Mouse (Mus musculus) stomach, postnatal 0 days (tissue): ENCODE measurements around the gene Gas7. TPM values are rescaled to one million over a fixed set of nuclear protein-coding genes. Genes with fewer than 3 reads are reported as not detected.
A peak's percentile ranks its signal among the peaks of the same experiment; 100 is the strongest.

ENCODE experiments used
- ATAC-seq: fragments of 200-750 bp; cut with Nextera tagmentation; 2 replicates; pipeline ENCODE4 v1.8.0; 2017; ENCODE audit not compliant: low FRiP score, low TSS enrichment
- DNase-seq: peaks from one replicate; pipeline ENCODE4 v3.0.0-alpha.2; 2016; ENCODE audit warnings: low spot score
- H3K27ac ChIP-seq: fragments of 300-500 bp; sonication (generic); replicated peaks from 2 replicates; pipeline ENCODE4 v1.5.1; 2014; ENCODE audit warnings: mild to moderate bottlenecking, control low read depth
- H3K27me3 ChIP-seq: fragments of 300-500 bp; sonication (generic); 2 replicates; pipeline ENCODE4 v1.6.1; 2014; ENCODE audit warnings: low read length; ENCODE audit not compliant: control insufficient read depth, insufficient read depth
- H3K36me3 ChIP-seq: fragments of 300-500 bp; sonication (generic); 2 replicates; pipeline ENCODE4 v1.6.1; 2014; ENCODE audit warnings: low read length, mixed read lengths; ENCODE audit not compliant: control insufficient read depth, insufficient read depth
- H3K4me1 ChIP-seq: fragments of 300-500 bp; sonication (generic); replicated peaks from 2 replicates; pipeline ENCODE4 v1.6.1; 2014; ENCODE audit warnings: antibody characterized with exemption; ENCODE audit not compliant: control insufficient read depth, insufficient read depth
- H3K4me2 ChIP-seq: fragments of 300-500 bp; sonication (generic); replicated peaks from 2 replicates; pipeline ENCODE4 v1.6.1; 2014; ENCODE audit warnings: low read depth, mild to moderate bottlenecking, control low read depth, moderate library complexity
- H3K4me3 ChIP-seq: fragments of 300-500 bp; sonication (generic); 2 replicates; pipeline ENCODE4 v1.5.1; 2014; ENCODE audit warnings: low read depth, low read length, control low read depth
- H3K9ac ChIP-seq: fragments of 300-500 bp; sonication (generic); 2 replicates; pipeline ENCODE4 v1.6.1; 2014; ENCODE audit warnings: mild to moderate bottlenecking, low read length, control low read depth, mixed read lengths
- H3K9me3 ChIP-seq: fragments of 300-500 bp; sonication (generic); 2 replicates; pipeline ENCODE4 v1.6.1; 2016; ENCODE audit warnings: low read length; ENCODE audit not compliant: control insufficient read depth
- CTCF ChIP-seq: IDR thresholded peaks from 2 replicates; pipeline ENCODE4 v1.5.1; 2016; ENCODE audit warnings: antibody characterized with exemption, low read depth, mild to moderate bottlenecking, moderate library complexity
- EP300 ChIP-seq: optimal IDR thresholded peaks from 2 replicates; pipeline ENCODE3; 2016; ENCODE audit warnings: antibody characterized with exemption
- WGBS: fragments of 180-500 bp; shearing (Covaris S2); extraction: QIAGEN DNeasy Blood & Tissue Kit; methylation state at CpG from one replicate; pipeline ENCODE4 v1.1.7; 2014; 5-methylcytosine and 5-hydroxymethylcytosine counted together
- polyA plus RNA-seq: library from polyadenylated mRNA; unstranded; fragments of >200 nt; fragmentation: Nextera tagmentation; extraction: Ambion mirVana; gene quantifications from 2 replicates; pipeline ENCODE4 v1.2.1, GENCODE M21; 2015

Gas7 gene
- polyA plus RNA-seq, 1 experiment from 2014 or later, result 18.3 TPM

DNA sequence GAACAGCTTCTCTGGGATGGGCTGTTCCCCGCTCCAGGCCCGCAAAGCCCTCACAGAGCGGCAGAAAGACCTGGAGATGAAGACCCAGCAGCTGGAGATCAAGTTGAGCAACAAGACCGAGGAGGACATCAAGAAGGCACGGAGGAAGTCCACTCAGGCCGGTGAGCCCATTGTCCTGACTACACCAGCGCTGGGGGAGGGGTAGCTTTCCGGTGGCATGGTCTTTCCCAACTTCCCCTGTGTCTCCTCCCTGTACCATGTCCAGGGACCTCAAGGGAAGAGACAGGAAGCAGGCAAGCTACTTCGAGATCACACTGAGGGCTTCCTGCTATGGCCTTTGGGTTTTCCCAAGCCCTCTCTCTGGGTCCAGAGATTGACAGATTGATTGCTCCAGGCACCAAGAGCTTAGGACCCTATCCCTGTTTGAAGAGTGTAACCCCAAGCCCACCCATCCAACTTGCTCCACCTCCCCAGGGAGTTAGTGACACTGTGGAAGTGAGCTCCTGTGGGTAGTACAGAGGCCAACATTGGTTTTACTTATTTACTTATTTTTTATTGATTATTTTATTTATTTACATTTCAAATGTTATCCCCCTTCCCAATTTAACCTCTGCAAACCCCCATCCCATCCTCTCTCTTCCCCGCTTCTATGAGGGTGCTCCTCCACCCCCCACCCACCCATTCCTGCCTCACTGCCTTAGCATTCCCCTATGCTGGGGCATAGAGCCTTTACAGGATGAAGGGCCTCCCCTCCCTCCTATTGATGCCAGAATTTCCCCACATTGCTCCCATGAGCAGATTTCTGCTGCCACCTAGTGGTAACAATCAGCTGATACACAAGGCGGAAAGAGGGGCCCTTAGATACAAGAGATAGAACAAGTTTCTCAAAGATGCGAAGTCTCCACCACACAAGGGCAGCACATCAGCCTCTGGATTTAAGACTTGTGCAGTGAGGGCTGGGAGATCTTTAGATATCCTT is 220.6 kb downstream of the Gas7 start:
- WGBS, result 60% methylated on average over 12 of the region's 12 CpGs
- DNase-seq (peak; percentile 39), ATAC-seq (peak; percentile 42; the same call in 1 of the 2 replicates)
- no peak overlapping the region for H3K4me2 ChIP-seq
- no peak overlapping the region for H3K27ac ChIP-seq
- H3K27me3 ChIP-seq, result no peaks in the 10 kb centered on the region
- no peak overlapping the region for H3K4me3 ChIP-seq
- no peak overlapping the region for H3K9ac ChIP-seq
- no peaks in the 10 kb centered on the region for H3K36me3 ChIP-seq
- H3K9me3 ChIP-seq, result no peaks in the 10 kb centered on the region
- peak; percentile 98 for TF ChIP-seq CTCF
- no peak for TF ChIP-seq EP300
- H3K4me1 ChIP-seq, result no peaks in the 10 kb centered on the region

DNA sequence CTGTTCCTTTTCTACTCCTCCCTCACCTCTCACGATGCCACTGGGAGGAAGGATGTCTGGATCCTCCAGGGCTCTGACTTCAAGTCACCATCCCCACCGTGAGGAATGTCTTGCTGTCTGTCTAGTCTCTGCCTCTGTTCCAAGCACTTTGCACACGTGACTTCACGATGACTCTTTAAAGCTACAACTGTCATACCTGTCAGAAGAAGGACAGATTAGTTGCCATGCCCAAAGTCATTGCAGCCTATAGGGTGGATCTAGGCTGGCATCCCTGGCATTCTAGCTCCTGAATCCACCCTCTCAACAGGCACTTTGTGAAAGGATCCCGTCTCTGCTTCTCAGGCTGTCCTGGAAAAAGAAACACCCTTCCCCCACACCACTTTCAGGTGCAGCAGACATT is 224.1 kb downstream of the Gas7 start:
- Histone ChIP-seq H3K36me3 (no peaks in the 10 kb centered on the region), H3K9me3 (no peaks in the 10 kb centered on the region), H3K27ac (no peak overlapping the region), H3K4me3 (no peak overlapping the region), H3K27me3 (no peaks in the 10 kb centered on the region), H3K4me2 (no peak overlapping the region), H3K9ac (no peak overlapping the region), H3K4me1 (no peaks in the 10 kb centered on the region)
- DNase-seq (no peak), ATAC-seq (no peak)
- TF ChIP-seq EP300 (no peak), CTCF (no peak)
- 59% methylated on average over 5 of the region's 5 CpGs for WGBS

DNA sequence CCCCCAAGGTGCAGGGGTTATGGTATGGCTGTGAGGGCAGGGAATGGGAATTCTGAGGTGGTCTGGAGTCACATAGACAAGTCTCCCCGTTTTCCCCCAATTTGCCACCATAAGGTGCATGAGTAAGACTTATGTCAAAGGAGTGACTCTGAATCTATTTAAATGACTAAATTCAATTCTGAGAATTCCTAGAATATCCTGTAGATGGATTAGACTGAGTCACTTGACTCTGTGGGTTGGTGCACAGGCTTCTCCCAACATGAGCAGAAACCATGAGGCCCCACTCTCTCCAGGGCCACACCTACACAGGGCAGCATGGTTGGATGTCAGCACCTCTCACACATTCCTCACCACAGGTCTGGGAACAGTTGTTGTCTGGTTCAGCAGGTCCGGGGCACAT is 224.7 kb downstream of the Gas7 start:
- WGBS, result 83% methylated on average over 2 of the region's 2 CpGs

DNA sequence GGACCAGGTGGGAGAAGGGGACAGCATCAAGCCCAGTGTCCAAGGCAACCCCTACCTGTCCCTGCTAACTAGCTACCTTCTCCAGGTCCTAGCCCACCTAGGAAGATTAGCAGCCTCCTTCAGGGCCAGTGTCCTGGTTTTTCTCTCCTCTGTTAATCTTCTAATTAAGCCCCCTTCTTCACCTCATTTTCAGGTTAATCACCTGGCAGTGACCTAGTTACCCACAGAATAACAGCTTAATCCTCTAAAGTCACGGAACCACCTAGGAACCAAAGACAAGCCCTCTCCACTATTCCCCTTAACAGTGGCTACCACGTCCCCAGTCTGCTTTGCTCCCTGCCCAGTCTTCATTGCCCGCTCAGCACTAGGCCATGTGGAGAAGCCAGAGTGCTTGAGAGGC is 226.6 kb downstream of the Gas7 start:
- H3K9me3 ChIP-seq, result no peaks in the 10 kb centered on the region
- DNase-seq (no peak), ATAC-seq (no peak)
- no peak overlapping the region for H3K9ac ChIP-seq
- H3K27ac ChIP-seq, result no peak overlapping the region
- no peaks in the 10 kb centered on the region for H3K36me3 ChIP-seq
- no peak overlapping the region for H3K4me3 ChIP-seq
- no peaks in the 10 kb centered on the region for H3K4me1 ChIP-seq
- no peak overlapping the region for H3K4me2 ChIP-seq
- 86% methylated on average over 3 of the region's 3 CpGs for WGBS
- TF ChIP-seq EP300 (no peak), CTCF (no peak)
- H3K27me3 ChIP-seq, result no peaks in the 10 kb centered on the region

More for the DNA sequence above, 224.7 kb downstream of the Gas7 start:
- Histone ChIP-seq H3K9ac (no peak overlapping the region), H3K4me3 (no peak overlapping the region), H3K4me1 (no peaks in the 10 kb centered on the region), H3K27me3 (no peaks in the 10 kb centered on the region), H3K36me3 (no peaks in the 10 kb centered on the region), H3K4me2 (no peak overlapping the region), H3K27ac (no peak overlapping the region), H3K9me3 (no peaks in the 10 kb centered on the region)
- TF ChIP-seq EP300 (no peak), CTCF (no peak)
- ATAC-seq (no peak), DNase-seq (no peak)

DNA sequence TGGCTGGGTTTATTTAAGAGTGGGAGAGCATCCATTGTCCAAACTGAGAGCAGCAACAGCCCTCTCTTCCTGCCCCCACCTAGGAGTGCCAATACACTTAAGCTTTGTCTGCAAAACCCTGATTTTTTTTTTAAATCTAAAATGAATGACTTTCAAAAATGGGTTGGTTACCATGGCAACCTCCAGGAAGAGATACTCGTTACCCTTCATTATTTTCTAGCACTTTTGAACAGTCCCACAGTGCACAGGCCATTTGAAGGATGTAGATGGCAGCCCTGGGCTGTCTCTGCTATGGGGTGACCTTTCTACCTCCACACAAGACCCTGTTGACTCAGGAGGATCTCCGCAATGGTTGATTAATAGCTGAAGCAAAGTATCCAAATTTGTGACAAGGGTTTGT is 230.9 kb downstream of the Gas7 start:
- H3K9me3 ChIP-seq, result no peaks in the 10 kb centered on the region
- H3K27ac ChIP-seq, result no peak overlapping the region
- H3K9ac ChIP-seq, result no peak overlapping the region
- H3K27me3 ChIP-seq, result no peaks in the 10 kb centered on the region
- ATAC-seq (no peak), DNase-seq (no peak)
- H3K36me3 ChIP-seq, result no peaks in the 10 kb centered on the region
- 74% methylated on average over 2 of the region's 2 CpGs for WGBS
- H3K4me3 ChIP-seq, result no peak overlapping the region
- TF ChIP-seq CTCF, result no peak
- TF ChIP-seq EP300, result no peak
- H3K4me2 ChIP-seq, result no peak overlapping the region
- H3K4me1 ChIP-seq, result no peaks in the 10 kb centered on the region

DNA sequence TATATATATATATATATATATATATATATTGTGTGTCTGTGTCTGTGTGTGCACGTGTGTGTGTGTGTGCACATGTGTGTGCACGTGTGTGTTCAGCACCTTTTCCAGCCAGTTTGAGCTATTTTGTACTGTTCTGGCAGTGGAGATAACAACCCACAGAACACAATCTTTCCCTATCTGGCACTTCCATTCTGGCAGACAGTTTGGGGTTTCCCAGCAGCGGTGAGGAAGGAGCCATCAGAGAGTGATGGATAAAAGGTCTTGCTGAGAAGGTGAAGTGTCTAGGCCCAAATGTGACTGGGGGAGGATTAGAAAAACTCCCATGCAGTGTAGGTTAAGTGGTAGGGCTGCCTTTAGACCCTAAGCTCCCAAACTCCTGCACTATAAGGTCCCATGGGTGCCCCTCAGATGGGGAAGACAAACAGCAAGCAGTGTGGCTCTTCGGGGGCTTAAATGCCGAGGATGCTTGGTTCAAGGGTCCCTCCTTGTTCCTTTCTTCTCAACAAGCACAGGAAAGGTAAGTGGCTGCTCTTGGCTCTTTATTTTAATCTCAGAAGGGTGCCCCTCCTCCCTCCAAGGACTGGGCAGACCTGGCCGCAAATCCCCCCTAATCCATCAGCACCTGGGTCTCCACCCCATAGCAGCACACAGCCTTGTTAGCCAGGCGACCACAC is 239.6 kb downstream of the Gas7 start, which contains the start of gene Rcvrn:
Rcvrn (plus strand) TSS at position 624 of the 674 bp plus-strand sequence.
- Histone ChIP-seq H3K4me2 (no peak within 1 kb of the TSS), H3K27ac (no peak within 1 kb of the TSS), H3K27me3 (no peaks in the 10 kb centered on the region), H3K9me3 (no peaks in the 10 kb centered on the region), H3K4me1 (no peaks in the 10 kb centered on the region), H3K36me3 (no peaks in the 10 kb centered on the region), H3K9ac (no peak within 1 kb of the TSS), H3K4me3 (no peak within 1 kb of the TSS)
- TF ChIP-seq CTCF (no peak), EP300 (no peak)
- ATAC-seq (no peak), DNase-seq (no peak)
- 62% methylated on average over 7 of the region's 7 CpGs for WGBS
